Mouse (Mus musculus): ENCODE data around the gene Fam173b.
"Not testable (repeated sequence)": the region's sequence is repeated elsewhere in the genome, so short reads cannot be mapped to it uniquely, and the experiment has no call there.

Gene Fam173b

DNA sequence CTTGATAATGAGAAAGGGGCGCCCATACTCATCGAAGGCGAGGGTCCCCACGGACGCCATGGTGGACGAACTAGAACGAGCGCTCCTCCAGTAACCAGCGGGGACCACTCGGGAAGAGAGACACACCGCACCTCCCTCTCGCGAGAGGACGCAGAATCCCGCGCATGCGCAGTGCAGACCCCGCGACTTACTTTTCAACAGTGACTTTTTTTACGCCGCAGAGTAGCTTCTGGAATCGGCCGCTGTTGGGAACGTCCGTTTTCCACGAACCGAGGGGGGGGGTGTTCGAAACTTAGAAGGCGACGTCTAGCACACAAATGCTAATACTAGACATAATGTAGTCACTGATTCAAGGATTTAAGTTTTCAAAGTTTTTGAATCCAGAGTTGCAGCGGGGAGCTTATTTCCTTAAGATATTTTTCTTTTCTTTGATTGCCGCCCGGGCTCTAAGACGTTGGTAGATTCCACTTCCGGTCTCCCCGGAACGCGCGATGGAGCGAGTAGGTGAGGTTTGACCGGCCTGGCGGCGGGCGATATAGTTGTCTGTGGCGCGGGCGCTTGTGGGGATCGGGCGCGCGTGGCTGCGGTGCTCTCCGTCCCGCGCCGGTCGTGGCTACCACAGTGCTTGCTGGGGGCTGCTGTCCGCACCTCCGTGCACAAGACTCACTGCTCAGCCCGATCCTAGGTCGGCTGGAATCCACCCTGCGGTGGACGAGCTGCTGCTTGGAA, at the start of gene Fam173b, which contains the start of gene Cct5:
Gene Fam173b (plus strand): TSS at position 207 of the 729 bp plus-strand sequence.
Gene Cct5 (minus strand): TSS at position 159 of the 729 bp plus-strand sequence.
- DNase-seq (ENCODE audit: extremely low spot score, low spot score): peak; percentile 99

DNA sequence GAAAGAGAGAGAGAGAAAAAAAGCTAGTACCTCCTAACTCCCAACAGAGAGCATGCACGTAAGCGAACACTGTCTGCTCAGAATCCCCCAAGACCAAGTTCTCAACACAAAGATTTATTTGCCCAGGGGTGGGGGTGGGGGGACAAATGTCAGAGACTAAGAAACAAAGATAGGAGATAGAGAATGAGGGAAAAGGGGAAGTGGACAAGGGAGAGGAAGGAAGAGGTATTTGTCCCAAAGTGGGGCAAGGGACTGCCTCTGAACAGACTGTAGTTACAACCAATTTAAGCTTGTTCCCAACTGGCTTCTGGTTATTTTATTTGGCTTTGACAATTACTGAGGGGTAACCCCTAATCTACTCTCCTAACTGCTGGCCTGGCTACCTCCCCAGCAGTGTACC, 46.8 kb upstream of the Fam173b start:
- DNase-seq (ENCODE audit: extremely low spot score, low spot score): no peak

- no peak for DNase-seq (ENCODE audit: extremely low spot score, low spot score)
These were observed 40.3 kb upstream of the Fam173b start for GRCm38 (mm10) chr15:31561390-31561789.

- no peak for DNase-seq (ENCODE audit: extremely low spot score, low spot score)
These were observed 39.7 kb upstream of the Fam173b start for GRCm38 (mm10) chr15:31561976-31562375.

GRCm38 (mm10) chr15:31562847-31563246, 38.8 kb upstream of the Fam173b start:
- DNase-seq (ENCODE audit: extremely low spot score, low spot score): no peak

DNA sequence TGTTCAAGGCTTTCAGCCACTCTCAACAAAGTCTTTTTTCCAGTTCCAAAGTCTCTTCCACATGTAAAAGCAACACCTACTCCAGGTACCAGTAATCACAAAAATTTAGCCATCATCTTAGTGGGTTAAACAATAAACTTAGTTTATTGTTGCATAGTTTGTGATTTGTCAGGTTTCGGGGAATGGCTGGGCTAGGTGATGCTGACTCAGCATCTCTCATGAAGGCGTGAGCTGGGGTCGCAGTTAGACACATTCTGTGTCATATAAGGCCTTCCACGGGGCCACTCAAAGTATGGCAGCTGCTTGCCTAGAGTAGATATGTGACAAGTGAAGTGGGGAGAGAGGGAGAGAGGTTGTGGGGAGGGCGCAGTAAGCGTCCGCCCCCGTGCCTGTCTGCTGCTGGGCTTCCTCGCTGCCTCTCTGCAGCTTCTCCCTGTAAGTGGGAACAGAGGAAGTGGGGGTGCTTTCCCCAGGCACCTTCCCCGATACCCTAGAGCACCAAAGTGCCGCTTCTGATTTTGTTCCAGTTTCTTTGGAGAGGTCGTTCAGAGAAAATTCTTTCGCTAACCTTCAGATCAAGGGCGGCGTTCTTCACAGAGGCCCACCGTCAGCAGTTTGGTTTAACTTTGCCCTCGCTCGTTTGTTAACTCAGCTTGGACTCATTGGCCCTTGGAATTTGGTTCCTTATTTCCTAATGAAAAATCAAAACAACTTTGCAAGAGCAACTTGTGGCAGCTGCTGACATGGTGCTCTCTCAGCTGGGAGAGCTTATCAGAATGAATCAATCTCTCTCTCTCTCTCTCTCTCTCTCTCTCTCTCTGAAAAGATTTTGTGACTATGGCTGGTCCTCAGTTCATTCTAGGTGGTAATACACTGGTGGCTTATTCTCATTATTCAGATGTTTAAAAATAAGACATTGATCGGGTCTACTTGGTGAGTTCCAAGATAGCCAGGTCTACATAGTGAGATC, 37.8 kb upstream of the Fam173b start:
- no peak for DNase-seq (ENCODE audit: extremely low spot score, low spot score)

DNA sequence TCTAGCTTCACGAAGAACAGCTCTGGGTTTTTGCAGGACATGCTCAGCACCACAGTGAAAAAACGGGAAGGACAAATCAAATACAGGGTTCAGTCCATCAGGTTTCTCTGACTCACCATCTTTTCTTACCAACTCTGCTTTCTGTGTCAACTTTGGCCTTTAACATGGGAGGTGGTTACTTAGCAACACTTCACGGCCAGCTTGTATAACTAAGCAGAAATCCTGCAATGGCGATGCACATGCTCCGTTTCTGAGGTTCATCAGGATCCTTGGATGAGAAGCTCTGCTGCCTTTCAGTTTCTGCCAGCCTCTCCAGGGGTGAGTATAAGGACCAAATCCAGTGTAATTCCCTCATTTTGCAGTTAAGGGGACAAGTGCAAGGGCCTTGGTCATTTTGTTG, 36.5 kb upstream of the Fam173b start, which contains the start of gene Cmbl:
Gene Cmbl (plus strand): TSS at position 206 of the 400 bp plus-strand sequence.
- no peak for DNase-seq (ENCODE audit: extremely low spot score, low spot score)

DNA sequence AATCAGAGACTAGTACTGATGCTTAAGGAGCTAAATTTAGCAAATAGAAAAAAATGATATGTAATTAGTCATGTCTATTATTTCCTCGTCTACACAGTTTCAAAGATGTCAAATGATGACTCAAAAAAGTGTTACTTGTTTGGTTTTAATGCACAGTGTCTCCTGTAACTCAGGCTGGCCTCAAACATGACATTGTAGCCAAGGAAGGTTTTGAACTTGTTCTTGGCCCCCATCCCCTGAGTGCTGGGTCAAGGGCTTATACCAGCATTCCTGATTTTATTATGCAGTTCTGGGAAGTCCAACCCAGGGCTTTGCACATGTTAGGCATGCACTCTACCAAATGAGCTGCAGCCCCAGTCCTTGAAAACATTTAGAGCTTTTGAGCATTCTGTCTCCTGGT, 35.9 kb upstream of the Fam173b start:
- no peak for DNase-seq (ENCODE audit: extremely low spot score, low spot score)

DNA sequence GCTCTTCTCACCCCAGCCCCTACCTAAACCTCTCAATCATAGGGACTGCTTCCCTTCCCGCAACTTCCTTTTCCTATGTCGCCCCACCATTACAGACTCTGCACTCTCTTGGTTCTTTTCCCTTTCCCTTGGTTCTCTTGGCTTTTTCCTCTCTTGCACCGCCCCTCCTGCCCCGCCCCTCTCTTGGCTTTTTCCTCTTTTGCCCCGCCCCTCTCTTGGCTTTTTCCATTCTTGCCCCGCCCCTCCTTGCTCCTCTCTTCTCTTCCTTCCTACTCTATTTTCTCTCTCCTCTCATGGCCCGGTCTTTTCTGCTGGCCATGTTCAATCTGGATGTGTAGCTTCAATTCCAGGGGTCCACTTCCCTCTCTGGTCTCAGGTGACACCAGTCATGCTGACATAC, 34.2 kb upstream of the Fam173b start:
- no peak for DNase-seq (ENCODE audit: extremely low spot score, low spot score)

GRCm38 (mm10) chr15:31568581-31568996, 33.1 kb upstream of the Fam173b start:
- peak; percentile 36 for DNase-seq (ENCODE audit: extremely low spot score, low spot score)

GRCm38 (mm10) chr15:31569325-31570022, 32.2 kb upstream of the Fam173b start:
- DNase-seq (ENCODE audit: extremely low spot score, low spot score): no peak

DNA sequence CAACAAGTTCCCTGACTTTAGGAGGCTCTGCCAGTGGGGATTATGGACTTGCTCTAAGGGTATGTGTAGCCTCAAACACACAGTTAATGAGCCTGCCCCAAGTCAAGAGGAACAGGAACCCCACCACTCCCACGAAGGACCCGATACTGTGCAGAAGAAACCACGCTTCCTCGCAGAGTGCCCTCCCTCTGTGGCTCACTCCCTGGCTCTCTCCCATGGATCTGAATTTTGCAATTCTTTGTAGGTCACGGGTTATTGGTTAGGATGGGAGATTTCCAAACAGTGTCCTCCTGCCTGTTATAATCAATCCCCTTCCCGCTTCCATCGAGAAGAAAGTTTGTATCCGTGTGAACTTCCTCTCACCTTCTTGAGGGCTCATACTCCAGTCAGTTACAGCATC, 30.7 kb upstream of the Fam173b start:
- no peak for DNase-seq (ENCODE audit: extremely low spot score, low spot score)

DNA sequence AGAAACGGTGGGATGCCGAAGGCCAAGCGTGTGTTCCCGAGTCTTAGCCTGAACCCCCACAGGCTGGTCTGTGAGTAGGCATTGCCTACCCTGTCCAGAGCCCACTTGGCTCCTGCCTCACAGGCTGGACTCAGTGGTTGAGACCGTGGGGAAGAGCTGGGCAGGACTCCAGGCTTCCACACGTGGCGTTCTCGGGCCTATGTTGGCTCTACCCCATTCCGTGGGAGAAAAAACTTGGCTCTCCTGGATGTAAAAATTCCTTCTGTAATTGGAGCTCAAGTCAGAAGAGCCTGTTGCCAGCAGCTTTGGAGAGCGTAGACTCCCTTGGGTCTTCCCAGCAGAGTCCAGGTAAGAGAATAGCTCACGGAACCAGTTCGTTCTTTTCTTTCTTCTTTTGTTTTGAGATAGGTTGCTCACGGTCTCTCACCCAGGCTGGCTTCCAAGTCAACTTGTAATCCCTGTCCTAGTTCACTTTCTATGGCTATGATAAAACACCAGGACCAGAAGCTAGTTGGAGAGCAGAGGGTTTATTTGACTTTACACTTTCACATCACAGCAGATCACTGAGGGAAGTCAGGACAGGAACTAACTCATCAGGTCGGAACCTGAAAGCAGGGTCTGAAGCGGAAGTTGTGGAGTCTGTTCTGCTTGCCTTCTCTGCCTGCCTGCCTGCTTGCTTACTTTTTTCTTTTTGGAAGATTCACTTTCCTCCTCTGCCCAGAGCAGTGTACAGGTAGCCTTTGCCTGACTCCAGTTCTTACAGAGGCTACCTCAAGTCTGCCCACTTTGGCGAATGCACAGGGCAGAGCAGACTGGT, 29.5 kb upstream of the Fam173b start:
- DNase-seq (ENCODE audit: extremely low spot score, low spot score): no peak

DNA sequence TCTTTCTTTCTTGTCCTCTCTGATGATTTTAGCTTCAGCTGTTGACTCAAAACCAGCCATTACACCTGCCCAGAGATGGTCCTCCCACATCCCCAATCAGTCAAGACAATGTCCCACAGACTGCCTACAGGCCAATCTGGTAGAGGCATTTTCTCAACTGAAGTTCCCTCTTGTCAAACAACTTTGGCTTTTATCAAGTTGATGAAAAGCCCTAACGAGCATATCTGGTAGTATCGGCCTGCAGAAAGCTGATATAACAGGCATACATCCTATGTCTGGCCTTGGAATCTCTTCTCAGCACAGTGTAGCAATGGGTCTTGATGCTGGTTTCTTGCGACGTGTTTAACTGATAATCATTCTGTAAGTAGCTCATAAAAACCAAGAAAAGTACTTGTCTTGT, 28.4 kb upstream of the Fam173b start:
- DNase-seq (ENCODE audit: extremely low spot score, low spot score): no peak

DNA sequence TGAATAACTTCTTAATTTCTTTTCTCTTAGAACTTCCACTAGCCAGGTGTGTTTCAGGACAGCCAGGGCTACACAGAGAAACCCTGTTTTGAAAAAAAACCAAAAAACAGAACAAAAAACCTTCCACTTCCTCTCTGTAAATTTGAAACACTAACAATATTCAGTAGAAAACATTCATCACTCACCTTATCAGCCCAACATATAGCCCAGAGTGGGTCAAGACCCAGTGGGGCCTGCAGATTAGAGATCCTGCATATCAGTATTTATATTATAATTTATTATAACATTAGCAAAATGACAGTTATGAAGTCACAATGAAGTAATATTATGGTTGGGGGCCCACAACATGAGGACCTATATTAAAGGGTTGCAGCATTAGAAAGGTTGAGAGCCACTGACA, 28.0 kb upstream of the Fam173b start:
- no peak for DNase-seq (ENCODE audit: extremely low spot score, low spot score)

GRCm38 (mm10) chr15:31576076-31576475, 25.6 kb upstream of the Fam173b start:
- peak; percentile 33 for DNase-seq (ENCODE audit: extremely low spot score, low spot score)

DNA sequence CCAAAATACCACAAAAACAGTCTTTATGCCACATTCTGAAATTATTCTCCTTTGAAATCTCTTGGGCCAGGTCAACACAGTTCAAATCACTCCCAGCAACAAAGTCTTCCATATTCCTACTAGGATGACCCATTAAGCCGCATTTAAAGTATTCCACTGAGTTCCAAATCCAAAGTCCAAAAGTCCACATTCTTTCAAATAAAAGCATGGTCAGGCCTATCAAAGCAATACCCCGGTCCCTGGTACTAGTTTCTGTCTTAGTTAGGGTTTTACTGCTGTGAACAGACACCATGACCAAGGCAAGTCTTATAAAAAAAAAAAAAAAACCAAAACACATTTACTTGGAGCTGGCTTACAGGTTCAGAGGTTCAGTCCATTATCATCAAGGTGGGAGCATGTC, 20.6 kb upstream of the Fam173b start:
- not testable (repeated sequence) for DNase-seq (ENCODE audit: extremely low spot score, low spot score)

GRCm38 (mm10) chr15:31583304-31584085, 18.2 kb upstream of the Fam173b start:
- DNase-seq (ENCODE audit: extremely low spot score, low spot score): no peak

GRCm38 (mm10) chr15:31585238-31585637, 16.4 kb upstream of the Fam173b start:
- DNase-seq (ENCODE audit: extremely low spot score, low spot score): no peak

DNA sequence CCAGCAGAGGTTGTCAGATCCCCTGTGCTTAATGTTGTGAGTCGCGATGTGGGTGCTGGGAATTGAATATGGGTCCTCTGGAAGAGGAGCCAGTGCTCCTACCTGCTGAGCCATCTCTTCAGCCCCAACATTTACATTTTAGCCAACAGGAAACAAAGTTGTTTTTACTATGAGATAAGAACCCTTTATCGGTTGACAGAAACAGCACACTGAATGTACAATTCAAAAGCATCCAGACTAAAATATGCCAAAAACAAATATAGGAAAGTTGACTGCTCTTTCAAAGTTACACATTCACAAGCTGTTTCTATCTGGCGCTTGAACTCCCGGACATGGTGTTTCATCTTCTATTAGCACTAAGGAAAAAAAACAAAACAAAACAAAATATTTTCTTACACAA, 15.6 kb upstream of the Fam173b start:
- no peak for DNase-seq (ENCODE audit: extremely low spot score, low spot score)

Measured in neural tube, embryonic 10.5 days (tissue).